Mouse (Mus musculus) limb, embryonic 11.5 days (tissue): Measurements from ENCODE around the gene Osbpl8. TPM values are rescaled to one million over a fixed set of nuclear protein-coding genes. Genes with fewer than 3 reads are reported as not detected.

Source experiments
- ATAC-seq: fragments of 200-750 bp; cut with Nextera tagmentation; 2 replicates; pipeline ENCODE4 v1.8.0; 2017; ENCODE audit warnings: low read depth; ENCODE audit not compliant: insufficient number of reproducible peaks, low FRiP score, low TSS enrichment
- DNase-seq: peaks from one replicate; pipeline ENCODE4 v3.0.0-alpha.2; 2015; ENCODE audit warnings: low spot score
- H3K27ac ChIP-seq: fragments of 300-500 bp; sonication (generic); replicated peaks from 2 replicates; pipeline ENCODE4 v1.5.1; 2014; ENCODE audit warnings: low read depth, mild to moderate bottlenecking, low read length
- H3K27me3 ChIP-seq: fragments of 300-500 bp; sonication (generic); 2 replicates; pipeline ENCODE4 v1.6.1; 2014; ENCODE audit warnings: mild to moderate bottlenecking, low read length, mixed read lengths; ENCODE audit not compliant: control insufficient read depth, insufficient read depth
- H3K36me3 ChIP-seq: fragments of 300-500 bp; sonication (generic); 2 replicates; pipeline ENCODE4 v1.6.1; 2014; ENCODE audit warnings: mild to moderate bottlenecking, low read length, moderate library complexity, mixed read lengths; ENCODE audit not compliant: control insufficient read depth, insufficient read depth
- H3K4me1 ChIP-seq: fragments of 300-500 bp; sonication (generic); 2 replicates; pipeline ENCODE4 v1.6.1; 2014; ENCODE audit warnings: low read length, mixed read lengths; ENCODE audit not compliant: control insufficient read depth, insufficient read depth
- H3K4me2 ChIP-seq: fragments of 300-500 bp; sonication (generic); 2 replicates; pipeline ENCODE4 v1.6.1; 2014; ENCODE audit warnings: low read depth, mild to moderate bottlenecking, moderate library complexity; ENCODE audit not compliant: severe bottlenecking
- H3K4me3 ChIP-seq: fragments of 300-500 bp; sonication (generic); 2 replicates; pipeline ENCODE4 v1.5.1; 2014; ENCODE audit warnings: low read depth, low read length
- H3K9ac ChIP-seq: fragments of 300-500 bp; sonication (generic); 2 replicates; pipeline ENCODE4 v1.6.1; 2014; ENCODE audit warnings: mild to moderate bottlenecking, low read length
- H3K9me3 ChIP-seq: fragments of 300-500 bp; sonication (generic); 2 replicates; pipeline ENCODE4 v1.6.1; 2016; ENCODE audit warnings: low read length; ENCODE audit not compliant: control insufficient read depth
- WGBS: fragments of 180-500 bp; shearing (Covaris S2); extraction: QIAGEN DNeasy Blood & Tissue Kit; methylation state at CpG from one replicate; pipeline ENCODE4 v1.1.7; 2014; 5-methylcytosine and 5-hydroxymethylcytosine counted together
- polyA plus RNA-seq: library from polyadenylated mRNA; unstranded; fragments of >200 nt; fragmentation: Nextera tagmentation; extraction: Ambion mirVana; gene quantifications from 2 replicates; pipeline ENCODE4 v1.2.1, GENCODE M21; 2014

Osbpl8 gene
- polyA plus RNA-seq, 1 experiment from 2014 or later: 9.1 TPM

- ATAC-seq: no peak; the same call in 1 of the 2 replicates
- 16% methylated on average over 29 of the region's 29 CpGs for WGBS
- Histone ChIP-seq H3K9ac (0 out of 2 replicates have a peak overlapping the region, but pooled peaks have one; percentile 0), H3K4me1 (no peaks in the 10 kb centered on the region), H3K4me3 (no peak overlapping the region), H3K27ac (no peak overlapping the region), H3K9me3 (no peaks in the 10 kb centered on the region), H3K36me3 (no peaks in the 10 kb centered on the region), H3K27me3 (no peaks in the 10 kb centered on the region), H3K4me2 (peak overlapping the region; percentile 48)
- peak; percentile 61 for DNase-seq
These were observed 171.2 kb downstream of the Osbpl8 start for GRCm38 (mm10) chr10:111335517-111336352.

- H3K4me3 ChIP-seq: no peak overlapping the region
- H3K9me3 ChIP-seq: no peaks in the 10 kb centered on the region
- no peaks in the 10 kb centered on the region for H3K36me3 ChIP-seq
- H3K4me2 ChIP-seq: peak overlapping the region; percentile 48
- no peak overlapping the region for H3K27ac ChIP-seq
- no peaks in the 10 kb centered on the region for H3K4me1 ChIP-seq
- no peak for DNase-seq
- 8% methylated on average over 10 of the region's 10 CpGs for WGBS
- H3K27me3 ChIP-seq: no peaks in the 10 kb centered on the region
- H3K9ac ChIP-seq: no peak overlapping the region
- no peak for ATAC-seq
These were observed 171.8 kb downstream of the Osbpl8 start for GRCm38 (mm10) chr10:111336353-111336713.

- no peak for DNase-seq
- Histone ChIP-seq H3K27me3 (no peaks in the 10 kb centered on the region), H3K9ac (no peak overlapping the region), H3K36me3 (no peaks in the 10 kb centered on the region), H3K9me3 (no peaks in the 10 kb centered on the region), H3K4me3 (no peak overlapping the region), H3K27ac (no peak overlapping the region), H3K4me1 (no peaks in the 10 kb centered on the region), H3K4me2 (no peak overlapping the region)
- ATAC-seq: no peak
- WGBS: 54% methylated on average over 11 of the region's 11 CpGs
These were observed 174.7 kb downstream of the Osbpl8 start for GRCm38 (mm10) chr10:111339296-111339695.

DNA sequence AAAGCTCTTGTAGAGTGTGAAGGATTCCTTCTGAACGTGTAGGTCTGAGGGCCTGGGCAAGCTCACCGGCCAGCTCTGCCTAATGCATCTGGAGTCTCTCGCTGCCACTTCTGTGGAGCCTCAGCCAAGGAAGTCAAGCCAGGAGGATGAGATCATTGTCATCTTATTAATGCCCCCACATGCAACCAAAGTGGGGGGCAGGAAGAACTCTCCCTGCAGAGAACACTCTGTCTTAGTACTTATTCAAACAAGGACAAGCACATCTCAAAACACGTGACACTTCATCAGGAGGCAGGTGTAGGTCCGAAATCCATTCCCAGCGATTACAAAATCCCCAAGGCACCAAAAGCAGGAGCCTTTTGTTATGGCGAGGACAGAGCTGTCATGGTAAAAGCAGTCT is 177.2 kb downstream of the Osbpl8 start:
- no peak overlapping the region for H3K9ac ChIP-seq
- DNase-seq: no peak
- H3K4me1 ChIP-seq: no peaks in the 10 kb centered on the region
- no peak for ATAC-seq
- H3K36me3 ChIP-seq: no peaks in the 10 kb centered on the region
- no peaks in the 10 kb centered on the region for H3K27me3 ChIP-seq
- no peaks in the 10 kb centered on the region for H3K9me3 ChIP-seq
- no peak overlapping the region for H3K4me2 ChIP-seq
- no peak overlapping the region for H3K27ac ChIP-seq
- 85% methylated on average over 7 of the region's 7 CpGs for WGBS
- no peak overlapping the region for H3K4me3 ChIP-seq

DNA sequence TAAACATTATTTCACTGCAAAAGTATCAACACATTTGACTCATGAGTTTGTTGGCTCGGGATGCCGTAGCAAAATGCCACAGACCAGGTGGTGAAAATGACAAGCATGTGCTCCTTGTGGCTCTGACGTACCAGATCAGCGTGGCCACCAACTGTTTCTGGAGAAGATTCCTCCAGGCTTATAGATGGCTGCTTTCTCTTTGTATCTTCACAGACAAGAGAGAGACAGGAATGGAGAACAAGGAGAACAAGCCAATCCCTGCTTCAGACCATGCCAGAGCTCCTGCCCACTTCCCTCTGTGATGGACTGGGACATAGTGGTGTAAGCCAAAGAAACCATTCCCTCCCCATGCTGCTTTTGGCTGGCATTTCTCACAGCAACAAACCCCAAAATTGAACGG is 179.0 kb downstream of the Osbpl8 start:
- no peaks in the 10 kb centered on the region for H3K4me1 ChIP-seq
- no peak overlapping the region for H3K9ac ChIP-seq
- no peaks in the 10 kb centered on the region for H3K9me3 ChIP-seq
- ATAC-seq (no peak), DNase-seq (no peak)
- no peaks in the 10 kb centered on the region for H3K36me3 ChIP-seq
- H3K27me3 ChIP-seq: no peaks in the 10 kb centered on the region
- H3K4me2 ChIP-seq: no peak overlapping the region
- WGBS: 91% methylated on average over 5 of the region's 5 CpGs
- no peak overlapping the region for H3K4me3 ChIP-seq
- no peak overlapping the region for H3K27ac ChIP-seq

Other genes with a start within 250 kb of the Osbpl8 start
- gene Csrp2, start 245.0 kb upstream of the Osbpl8 start, polyA plus RNA-seq: 169 and 172 TPM in 2 replicates
- 24.5 and 26.6 TPM in 2 replicates for gene Zdhhc17, start 154.6 kb upstream of the Osbpl8 start, polyA plus RNA-seq
- gene Bbs10, start 133.9 kb downstream of the Osbpl8 start, polyA plus RNA-seq: 8.7 and 10.3 TPM in 2 replicates